Mouse (Mus musculus) embryonic facial prominence, embryonic 14.5 days (tissue): ENCODE measurements around the gene Gp9. TPM values are rescaled to one million over a fixed set of nuclear protein-coding genes. Genes with fewer than 3 reads are reported as not detected.

Experiments used
- ATAC-seq: fragments of 200-750 bp; cut with Nextera tagmentation; 2 replicates; pipeline ENCODE4 v1.8.0; 2017; ENCODE audit warnings: low read depth, moderate number of reproducible peaks, moderate TSS enrichment
- DNase-seq: peaks from one replicate; pipeline ENCODE4 v3.0.0-alpha.2; 2015; ENCODE audit warnings: low spot score
- H3K27ac ChIP-seq: fragments of 300-500 bp; sonication (generic); replicated peaks from 2 replicates; pipeline ENCODE4 v1.5.1; 2014; ENCODE audit warnings: low read depth, mild to moderate bottlenecking, low read length, moderate library complexity
- H3K27me3 ChIP-seq: fragments of 300-500 bp; sonication (generic); replicated peaks from 2 replicates; pipeline ENCODE4 v1.6.1; 2014; ENCODE audit warnings: low read length; ENCODE audit not compliant: control insufficient read depth, insufficient read depth
- H3K36me3 ChIP-seq: fragments of 300-500 bp; sonication (generic); 2 replicates; pipeline ENCODE4 v1.6.1; 2014; ENCODE audit warnings: low read length, mixed read lengths; ENCODE audit not compliant: control insufficient read depth, insufficient read depth
- H3K4me1 ChIP-seq: fragments of 300-500 bp; sonication (generic); 2 replicates; pipeline ENCODE4 v1.6.1; 2014; ENCODE audit warnings: antibody characterized with exemption, low read length; ENCODE audit not compliant: control insufficient read depth, insufficient read depth
- H3K4me2 ChIP-seq: fragments of 300-500 bp; sonication (generic); 2 replicates; pipeline ENCODE4 v1.6.1; 2014; ENCODE audit warnings: low read depth, mild to moderate bottlenecking, low read length, moderate library complexity, mixed read lengths
- H3K4me3 ChIP-seq: fragments of 300-500 bp; sonication (generic); 2 replicates; pipeline ENCODE4 v1.5.1; 2014; ENCODE audit warnings: low read depth, mild to moderate bottlenecking, low read length
- H3K9ac ChIP-seq: fragments of 300-500 bp; sonication (generic); 2 replicates; pipeline ENCODE4 v1.6.1; 2014; ENCODE audit warnings: low read depth, mild to moderate bottlenecking, low read length, moderate library complexity, mixed read lengths
- H3K9me3 ChIP-seq: fragments of 300-500 bp; sonication (generic); 2 replicates; pipeline ENCODE4 v1.6.1; 2016; ENCODE audit warnings: low read length; ENCODE audit not compliant: control insufficient read depth
- WGBS: fragments of 180-500 bp; shearing (Covaris S2); extraction: QIAGEN DNeasy Blood & Tissue Kit; methylation state at CpG from one replicate; pipeline ENCODE4 v1.1.7; 2014; 5-methylcytosine and 5-hydroxymethylcytosine counted together
- polyA plus RNA-seq: library from polyadenylated mRNA; unstranded; fragments of >200 nt; fragmentation: Nextera tagmentation; extraction: Ambion mirVana; gene quantifications from 2 replicates; pipeline ENCODE4 v1.2.1, GENCODE M21; 2014

The Gp9 gene
- 1.2 and 1.3 TPM in 2 replicates for polyA plus RNA-seq

- Histone ChIP-seq H3K27ac (no peak within 1 kb of the TSS), H3K27me3 (no peaks in the 10 kb centered on the region), H3K4me2 (no peak within 1 kb of the TSS), H3K4me3 (no peak within 1 kb of the TSS), H3K4me1 (no peaks in the 10 kb centered on the region), H3K9ac (no peak within 1 kb of the TSS), H3K9me3 (no peaks in the 10 kb centered on the region), H3K36me3 (no peaks in the 10 kb centered on the region)
- ATAC-seq (no peak), DNase-seq (no peak)
- WGBS, result 67% methylated on average over 2 of the region's 2 CpGs
These were observed at the start of gene Gp9 for GRCm38 (mm10) chr6:87777842-87778241. Gene Gp9 (plus strand): TSS chr6:87778072.

- no peak overlapping the region for H3K4me3 ChIP-seq
- H3K4me2 ChIP-seq, result no peak overlapping the region
- H3K9ac ChIP-seq, result no peak overlapping the region
- 57% methylated on average over 3 of the region's 3 CpGs for WGBS
- ATAC-seq (no peak), DNase-seq (no peak)
- no peaks in the 10 kb centered on the region for H3K9me3 ChIP-seq
- no peaks in the 10 kb centered on the region for H3K36me3 ChIP-seq
- H3K4me1 ChIP-seq, result 0 out of 2 replicates have a peak, but pooled peaks cover 6% of the 10 kb centered on the region
- no peak overlapping the region for H3K27ac ChIP-seq
- peaks cover 42% of the 10 kb centered on the region for H3K27me3 ChIP-seq
These were observed 49.8 kb upstream of the Gp9 start for GRCm38 (mm10) chr6:87728102-87728501.

- Histone ChIP-seq H3K4me1 (peaks cover 7% of the 10 kb centered on the region; the same call in 1 of the 2 replicates), H3K36me3 (no peaks in the 10 kb centered on the region), H3K4me3 (peak overlapping the region; percentile 48), H3K9me3 (no peaks in the 10 kb centered on the region), H3K9ac (peak overlapping the region; percentile 64), H3K4me2 (peak overlapping the region; percentile 97), H3K27me3 (peaks cover 59% of the 10 kb centered on the region), H3K27ac (no peak overlapping the region)
- 14% methylated on average over 13 of the region's 13 CpGs for WGBS
- ATAC-seq (no peak), DNase-seq (no peak)
These were observed 47.7 kb upstream of the Gp9 start for GRCm38 (mm10) chr6:87730141-87730540.

GRCm38 (mm10) chr6:87730591-87731462, 47.0 kb upstream of the Gp9 start, which contains the start of gene Efcc1:
Gene Efcc1 (plus strand): TSS chr6:87730869.
- H3K27ac ChIP-seq, result no peak within 1 kb of the TSS
- 0% methylated on average over 10 of the region's 90 CpGs for WGBS
- peak within 1 kb of the TSS; percentile 64 for H3K9ac ChIP-seq
- H3K4me1 ChIP-seq, result peaks cover 7% of the 10 kb centered on the region; the same call in 1 of the 2 replicates
- no peaks in the 10 kb centered on the region for H3K36me3 ChIP-seq
- peak within 1 kb of the TSS; percentile 48 for H3K4me3 ChIP-seq
- DNase-seq (peak; percentile 39), ATAC-seq (peak; percentile 77)
- peaks cover 59% of the 10 kb centered on the region for H3K27me3 ChIP-seq
- H3K4me2 ChIP-seq, result peak within 1 kb of the TSS; percentile 97
- H3K9me3 ChIP-seq, result no peaks in the 10 kb centered on the region

GRCm38 (mm10) chr6:87731463-87732095, 46.3 kb upstream of the Gp9 start:
- H3K4me2 ChIP-seq, result peak overlapping the region; percentile 97
- H3K9me3 ChIP-seq, result no peaks in the 10 kb centered on the region
- no peaks in the 10 kb centered on the region for H3K36me3 ChIP-seq
- no peak for ATAC-seq
- DNase-seq, result no peak
- H3K27ac ChIP-seq, result no peak overlapping the region
- H3K4me3 ChIP-seq, result peak overlapping the region; percentile 48
- H3K9ac ChIP-seq, result peak overlapping the region; percentile 64
- H3K4me1 ChIP-seq, result peaks cover 7% of the 10 kb centered on the region; the same call in 1 of the 2 replicates
- WGBS, result 4% methylated on average over 8 of the region's 19 CpGs
- peaks cover 59% of the 10 kb centered on the region for H3K27me3 ChIP-seq

- no peaks in the 10 kb centered on the region for H3K9me3 ChIP-seq
- DNase-seq (no peak), ATAC-seq (no peak)
- WGBS, result 3% methylated on average over 25 of the region's 53 CpGs
- no peaks in the 10 kb centered on the region for H3K36me3 ChIP-seq
- no peak overlapping the region for H3K27ac ChIP-seq
- H3K4me1 ChIP-seq, result peaks cover 7% of the 10 kb centered on the region; the same call in 1 of the 2 replicates
- peak overlapping the region; percentile 97 for H3K4me2 ChIP-seq
- H3K27me3 ChIP-seq, result peaks cover 59% of the 10 kb centered on the region
- peak overlapping the region; percentile 46; the same call in 1 of the 2 replicates for H3K9ac ChIP-seq
- H3K4me3 ChIP-seq, result peak overlapping the region; percentile 48
These were observed 45.5 kb upstream of the Gp9 start for GRCm38 (mm10) chr6:87732151-87733011.

GRCm38 (mm10) chr6:87733131-87733930, 44.5 kb upstream of the Gp9 start:
- Histone ChIP-seq H3K27ac (no peak overlapping the region), H3K9me3 (no peaks in the 10 kb centered on the region), H3K4me3 (peak overlapping the region; percentile 48), H3K9ac (no peak overlapping the region), H3K4me2 (peak overlapping the region; percentile 97), H3K4me1 (peaks cover 7% of the 10 kb centered on the region; the same call in 1 of the 2 replicates), H3K36me3 (no peaks in the 10 kb centered on the region), H3K27me3 (peaks cover 59% of the 10 kb centered on the region)
- DNase-seq (peak; percentile 86), ATAC-seq (peak; percentile 27; the same call in 1 of the 2 replicates)
- WGBS, result 24% methylated on average over 14 of the region's 14 CpGs
